8 mouse cellular contexts compared by ENCODE assay signal in the genomic region with DNA sequence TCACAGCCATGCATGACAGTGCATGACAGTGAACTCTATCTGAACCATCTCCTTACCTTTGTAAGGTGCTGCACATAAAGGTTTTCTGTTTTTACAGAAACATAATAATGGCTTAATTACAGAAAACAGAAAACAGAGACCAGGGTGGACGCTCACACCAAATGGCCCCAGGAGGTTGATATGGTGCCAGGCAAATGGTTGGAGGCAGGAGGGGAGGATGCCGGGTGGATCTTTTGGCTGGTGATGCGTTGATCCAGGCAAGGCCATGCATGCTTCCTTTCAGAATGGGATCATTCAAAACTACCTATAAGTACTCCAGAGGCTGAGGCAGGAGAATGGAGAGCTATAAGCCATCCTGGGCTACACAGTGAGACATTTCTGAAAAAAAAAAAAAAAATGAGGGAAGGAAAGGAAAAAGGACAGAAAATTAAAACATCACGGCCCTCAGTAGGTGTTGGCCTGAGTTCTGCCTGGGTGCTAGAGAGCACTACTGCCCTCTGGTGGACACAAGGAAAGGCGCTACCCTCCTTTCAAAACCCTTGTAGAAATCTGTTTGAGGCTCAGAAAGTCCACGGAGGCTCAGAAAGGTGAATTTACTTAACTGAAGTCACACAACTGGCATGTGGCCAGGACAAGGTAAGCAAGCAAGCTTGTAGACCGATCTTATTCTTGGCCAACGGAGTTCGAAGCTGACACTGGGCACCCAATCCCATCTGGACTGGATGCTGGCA. TPM values are rescaled to one million over a fixed set of nuclear protein-coding genes. Genes with fewer than 3 reads are reported as not detected.
A peak's percentile ranks its signal among the peaks of the same experiment; 100 is the strongest.
DNase-seq lines count a peak whose midpoint lies in the region; ATAC-seq lines count a peak whose summit lies in the region.

No protein-coding gene starts in this region.

- intact Hi-C loops in left cerebral cortex, postnatal 25 days (cut with DNase I): loop anchor here (1.0 to 5.0 kb wide), 2 partner anchors 36 to 123 kb away; no protein-coding TSS in a partner anchor

- H3K4me3 ChIP-seq in embryonic facial prominence, embryonic 14.5 days (ENCODE audit: low read depth, low read length): no peak overlapping the region
- H3K4me3 ChIP-seq in liver, embryonic 15.5 days (replicated peaks): no peak overlapping the region

- no peaks in the 10 kb centered on the region for H3K9me3 ChIP-seq in embryonic facial prominence, embryonic 14.5 days (ENCODE audit: control insufficient read depth, low read length)
- no peaks in the 10 kb centered on the region for H3K9me3 ChIP-seq in liver, embryonic 15.5 days (replicated peaks)

- H3K27me3 ChIP-seq in embryonic facial prominence, embryonic 14.5 days (replicated peaks; ENCODE audit: control insufficient read depth, insufficient read depth, low read length): no peaks in the 10 kb centered on the region
- peaks cover 45% of the 10 kb centered on the region for H3K27me3 ChIP-seq in liver, embryonic 15.5 days

- H3K4me2 ChIP-seq in embryonic facial prominence, embryonic 14.5 days (ENCODE audit: low read depth, low read length): no peak overlapping the region
- no peak overlapping the region for H3K4me2 ChIP-seq in liver, embryonic 15.5 days

- no peak overlapping the region for H3K9ac ChIP-seq in embryonic facial prominence, embryonic 14.5 days (ENCODE audit: low read depth, low read length)
- H3K9ac ChIP-seq in liver, embryonic 15.5 days: no peak overlapping the region

- no peaks in the 10 kb centered on the region for H3K36me3 ChIP-seq in embryonic facial prominence, embryonic 14.5 days (ENCODE audit: control insufficient read depth, insufficient read depth, low read length)
- peaks cover 23% of the 10 kb centered on the region for H3K36me3 ChIP-seq in liver, embryonic 15.5 days (replicated peaks)

- H3K27ac ChIP-seq in embryonic facial prominence, embryonic 14.5 days (replicated peaks; ENCODE audit: low read depth, low read length): no peak overlapping the region
- H3K27ac ChIP-seq in liver, embryonic 15.5 days (replicated peaks): peak overlapping the region; percentile 57

- DNase-seq in adrenal gland, postnatal 14 days: peak; percentile 69
- DNase-seq in adrenal gland, postnatal 4 days (ENCODE audit: low spot score in 2 of 2): no peak
- peak; percentile 38 to 55 for DNase-seq in left cerebral cortex, postnatal 25 days (ENCODE audit: low spot score in 2 of 2)
- no peak for DNase-seq in left cerebral cortex, adult 9 months (ENCODE audit: low spot score in 2 of 2)
- DNase-seq in R1 (ENCODE audit: low read depth, low spot score): peak; percentile 67
- peak; percentile 72 for DNase-seq in embryonic facial prominence, embryonic 14.5 days (ENCODE audit: low spot score)
- peak; percentile 64 for DNase-seq in testis, postnatal 10 days (ENCODE audit: low spot score)

- no peak for ATAC-seq in embryonic facial prominence, embryonic 14.5 days (ENCODE audit: low read depth)
- ATAC-seq in liver, embryonic 15.5 days (ENCODE audit: insufficient read depth): no peak

- H3K4me1 ChIP-seq in embryonic facial prominence, embryonic 14.5 days (ENCODE audit: control insufficient read depth, insufficient read depth, low read length): peaks cover 9% of the 10 kb centered on the region
- peaks cover 33% of the 10 kb centered on the region for H3K4me1 ChIP-seq in liver, embryonic 15.5 days (replicated peaks)

- 28% methylated on average over 9 of the region's 9 CpGs for WGBS in embryonic facial prominence, embryonic 14.5 days
- WGBS in liver, embryonic 15.5 days (ENCODE audit: insufficient replicate concordance): 27% methylated on average over 9 of the region's 9 CpGs

RNA-seq across cellular contexts. Expression of gene Asap3, which starts 6.4 kb away (rescaled TPM):
- total RNA-seq in adrenal gland, postnatal 14 days (2021): 3.4 and 3.8 TPM in 2 replicates
- total RNA-seq in adrenal gland, postnatal 4 days (2021): 1 to 10 TPM; 6.0 to 6.1 TPM
- total RNA-seq in left cerebral cortex, postnatal 25 days (2021): 1 to 10 TPM; 3.1 to 3.2 TPM
- polyA plus RNA-seq in embryonic facial prominence, embryonic 14.5 days (2014; fragmentation: Nextera tagmentation; extraction: Ambion mirVana): 8.1 and 11.3 TPM in 2 replicates
- polyA plus RNA-seq in liver, embryonic 15.5 days (2015; fragmentation: Nextera tagmentation; extraction: Ambion mirVana): 2.5 and 3.0 TPM in 2 replicates

RNA-seq across cellular contexts. Expression of gene E2f2, which starts 27.5 kb away (rescaled TPM):
- 12.0 and 13.6 TPM in 2 replicates for total RNA-seq in adrenal gland, postnatal 14 days (2021)
- total RNA-seq in adrenal gland, postnatal 4 days (2021): 10 to 100 TPM; 15.0 to 23.0 TPM
- 1 to 10 TPM in 1 of 2 experiments, under 1 TPM in 1; 0.66 to 1.2 TPM for total RNA-seq in left cerebral cortex, postnatal 25 days (2021)
- polyA plus RNA-seq in embryonic facial prominence, embryonic 14.5 days (2014; fragmentation: Nextera tagmentation; extraction: Ambion mirVana): 7.9 and 10.1 TPM in 2 replicates
- 85.3 and 95.6 TPM in 2 replicates for polyA plus RNA-seq in liver, embryonic 15.5 days (2015; fragmentation: Nextera tagmentation; extraction: Ambion mirVana)

RNA-seq across cellular contexts. Expression of gene Tcea3, which starts 47.8 kb away (rescaled TPM):
- total RNA-seq in adrenal gland, postnatal 14 days (2021): 3.3 and 6.3 TPM in 2 replicates
- total RNA-seq in adrenal gland, postnatal 4 days (2021): 10 to 100 TPM; 10.6 to 13.1 TPM
- under 1 TPM; 0.57 to 0.76 TPM for total RNA-seq in left cerebral cortex, postnatal 25 days (2021)
- polyA plus RNA-seq in embryonic facial prominence, embryonic 14.5 days (2014; fragmentation: Nextera tagmentation; extraction: Ambion mirVana): 25.4 and 27.2 TPM in 2 replicates
- polyA plus RNA-seq in liver, embryonic 15.5 days (2015; fragmentation: Nextera tagmentation; extraction: Ambion mirVana): 19.2 and 20.9 TPM in 2 replicates

RNA-seq across cellular contexts. Expression of gene Id3, which starts 56.4 kb away (rescaled TPM):
- total RNA-seq in adrenal gland, postnatal 14 days (2021): 91.3 and 98.0 TPM in 2 replicates
- total RNA-seq in adrenal gland, postnatal 4 days (2021): 10 to 100 TPM; 97.4 to 99.5 TPM
- total RNA-seq in left cerebral cortex, postnatal 25 days (2021): 10 to 100 TPM; 37.5 to 39.2 TPM
- polyA plus RNA-seq in embryonic facial prominence, embryonic 14.5 days (2014; fragmentation: Nextera tagmentation; extraction: Ambion mirVana): 404 and 407 TPM in 2 replicates
- 41.3 and 42.6 TPM in 2 replicates for polyA plus RNA-seq in liver, embryonic 15.5 days (2015; fragmentation: Nextera tagmentation; extraction: Ambion mirVana)

Comparison
In these comparisons a context has a peak if more than half of its experiments do, and no peak if none do; other contexts are left out.
1. DNase-seq: peak in adrenal gland, postnatal 14 days (single experiment), left cerebral cortex, postnatal 25 days (2 of 2), R1 (single experiment), embryonic facial prominence, embryonic 14.5 days (single experiment) and testis, postnatal 10 days (single experiment); none in adrenal gland, postnatal 4 days (0 of 2) and left cerebral cortex, adult 9 months (0 of 2).